In genomic region chr3:53258657-53259158, GRCm38 (mm10) we compare ENCODE assay signal across 9 mouse cellular contexts.
DNase-seq lines count a peak whose midpoint lies in the region; ATAC-seq lines count a peak whose summit lies in the region.
"Had no signal": no experiment of that assay in that cellular context is flagged by ENCODE, and none has a peak within 500 bp of the region (broad histone marks: within the 10 kb centered on the region; RNA-seq: fewer than 3 reads in every experiment).

No protein-coding gene starts in this region.

- peaks cover 9% of the 10 kb centered on the region for H3K4me1 ChIP-seq in heart, embryonic 11.5 days (ENCODE audit: control insufficient read depth, insufficient read depth, low read length)
- H3K4me1 ChIP-seq in midbrain, embryonic 14.5 days (ENCODE audit: control insufficient read depth, insufficient read depth, low read length), result no peaks in the 10 kb centered on the region
- H3K4me1 ChIP-seq in midbrain, embryonic 11.5 days (ENCODE audit: control insufficient read depth, insufficient read depth, low read length), result no peaks in the 10 kb centered on the region; the same call in 1 of the 2 replicates
- peaks cover 3% of the 10 kb centered on the region; the same call in 1 of the 2 replicates for H3K4me1 ChIP-seq in stomach, embryonic 15.5 days
- H3K4me1 ChIP-seq in forebrain, embryonic 14.5 days (ENCODE audit: control insufficient read depth, insufficient read depth, low read length), result no peaks in the 10 kb centered on the region
- H3K4me1 ChIP-seq: megakaryocyte, embryonic 14.5 days had no signal

- 56% methylated on average over 7 of the region's 7 CpGs for WGBS in heart, embryonic 11.5 days (ENCODE audit: insufficient replicate concordance)
- 45% methylated on average over 7 of the region's 7 CpGs for WGBS in midbrain, embryonic 14.5 days
- WGBS in midbrain, embryonic 11.5 days, result 50% methylated on average over 7 of the region's 7 CpGs
- WGBS in stomach, embryonic 15.5 days, result 30% methylated on average over 7 of the region's 7 CpGs
- 45% methylated on average over 7 of the region's 7 CpGs for WGBS in forebrain, embryonic 14.5 days

- no peak overlapping the region for H3K9ac ChIP-seq in heart, embryonic 11.5 days (ENCODE audit: low read depth, low read length)
- no peak overlapping the region for H3K9ac ChIP-seq in midbrain, embryonic 14.5 days (replicated peaks; ENCODE audit: low read length)
- no peak overlapping the region for H3K9ac ChIP-seq in midbrain, embryonic 11.5 days (ENCODE audit: low read length)
- no peak overlapping the region for H3K9ac ChIP-seq in stomach, embryonic 15.5 days
- H3K9ac ChIP-seq in forebrain, embryonic 14.5 days (ENCODE audit: low read length), result no peak overlapping the region

- no peak for DNase-seq in heart, adult 8-10 months (ENCODE audit: low spot score)
- peak; percentile 30 for DNase-seq in midbrain, embryonic 14.5 days
- no peak for DNase-seq in midbrain, embryonic 11.5 days (ENCODE audit: low spot score, missing footprints)
- peak; percentile 31 for DNase-seq in kidney, postnatal 14 days
- DNase-seq in forebrain, embryonic 14.5 days (ENCODE audit: low spot score), result no peak
- DNase-seq in spleen, adult 18-20 months, result no peak

- no peak overlapping the region for H3K4me3 ChIP-seq in heart, embryonic 11.5 days (ENCODE audit: low read depth, low read length)
- H3K4me3 ChIP-seq in midbrain, embryonic 14.5 days (replicated peaks; ENCODE audit: low read depth, low read length), result no peak overlapping the region
- no peak overlapping the region for H3K4me3 ChIP-seq in midbrain, embryonic 11.5 days (ENCODE audit: low read depth, low read length)
- H3K4me3 ChIP-seq in stomach, embryonic 15.5 days (replicated peaks), result no peak overlapping the region
- H3K4me3 ChIP-seq in forebrain, embryonic 14.5 days (ENCODE audit: low read depth, low read length), result no peak overlapping the region
- H3K4me3 ChIP-seq: megakaryocyte, embryonic 14.5 days had no signal

- H3K9me3 ChIP-seq in heart, embryonic 11.5 days (replicated peaks; ENCODE audit: control insufficient read depth, low read length), result no peaks in the 10 kb centered on the region
- H3K9me3 ChIP-seq in midbrain, embryonic 14.5 days (ENCODE audit: control insufficient read depth, low read length), result no peaks in the 10 kb centered on the region
- no peaks in the 10 kb centered on the region for H3K9me3 ChIP-seq in midbrain, embryonic 11.5 days (ENCODE audit: control insufficient read depth, low read length)
- H3K9me3 ChIP-seq in stomach, embryonic 15.5 days, result no peaks in the 10 kb centered on the region
- H3K9me3 ChIP-seq in forebrain, embryonic 14.5 days (replicated peaks; ENCODE audit: control insufficient read depth, low read length), result no peaks in the 10 kb centered on the region
- H3K9me3 ChIP-seq: megakaryocyte, embryonic 14.5 days had no signal

- H3K27ac ChIP-seq in heart, embryonic 11.5 days (ENCODE audit: low read depth, low read length), result 0 out of 2 replicates have a peak overlapping the region, but pooled peaks have one; percentile 29
- no peak overlapping the region for H3K27ac ChIP-seq in midbrain, embryonic 14.5 days (replicated peaks; ENCODE audit: low read depth, low read length)
- H3K27ac ChIP-seq in midbrain, embryonic 11.5 days (ENCODE audit: low read depth, low read length), result no peak overlapping the region
- H3K27ac ChIP-seq in stomach, embryonic 15.5 days, result 0 out of 2 replicates have a peak overlapping the region, but pooled peaks have one; percentile 28
- H3K27ac ChIP-seq in forebrain, embryonic 14.5 days (ENCODE audit: low read depth, low read length), result no peak overlapping the region

- no peak for ATAC-seq in heart, embryonic 11.5 days (replicated peaks; ENCODE audit: insufficient number of reproducible peaks, low FRiP score, low TSS enrichment)
- ATAC-seq in midbrain, embryonic 14.5 days (ENCODE audit: low FRiP score, low TSS enrichment), result no peak
- ATAC-seq in midbrain, embryonic 11.5 days (ENCODE audit: low FRiP score), result no peak
- ATAC-seq in stomach, embryonic 15.5 days (ENCODE audit: insufficient read depth, low FRiP score, low read depth), result no peak; the same call in 1 of the 2 replicates
- ATAC-seq in forebrain, embryonic 14.5 days, result no peak

- no peaks in the 10 kb centered on the region for H3K36me3 ChIP-seq in heart, embryonic 11.5 days (ENCODE audit: control insufficient read depth, insufficient read depth, low read length)
- H3K36me3 ChIP-seq in midbrain, embryonic 14.5 days (ENCODE audit: control insufficient read depth, insufficient read depth, low read length), result no peaks in the 10 kb centered on the region
- no peaks in the 10 kb centered on the region for H3K36me3 ChIP-seq in midbrain, embryonic 11.5 days (ENCODE audit: control insufficient read depth, insufficient read depth, low read length)
- H3K36me3 ChIP-seq in stomach, embryonic 15.5 days, result no peaks in the 10 kb centered on the region
- H3K36me3 ChIP-seq in forebrain, embryonic 14.5 days (ENCODE audit: control insufficient read depth, insufficient read depth, low read length), result no peaks in the 10 kb centered on the region

- H3K27me3 ChIP-seq in heart, embryonic 11.5 days (ENCODE audit: control insufficient read depth, insufficient read depth, low read length), result no peaks in the 10 kb centered on the region
- no peaks in the 10 kb centered on the region for H3K27me3 ChIP-seq in midbrain, embryonic 14.5 days (ENCODE audit: control insufficient read depth, insufficient read depth, low read length)
- H3K27me3 ChIP-seq in midbrain, embryonic 11.5 days (ENCODE audit: control insufficient read depth, insufficient read depth, low read length), result no peaks in the 10 kb centered on the region
- no peaks in the 10 kb centered on the region for H3K27me3 ChIP-seq in stomach, embryonic 15.5 days (replicated peaks)
- H3K27me3 ChIP-seq in forebrain, embryonic 14.5 days (replicated peaks; ENCODE audit: control insufficient read depth, insufficient read depth, low read length), result no peaks in the 10 kb centered on the region
- H3K27me3 ChIP-seq: megakaryocyte, embryonic 14.5 days had no signal

- H3K4me2 ChIP-seq in heart, embryonic 11.5 days, result no peak overlapping the region
- no peak overlapping the region for H3K4me2 ChIP-seq in midbrain, embryonic 14.5 days (ENCODE audit: low read length)
- H3K4me2 ChIP-seq in midbrain, embryonic 11.5 days, result no peak overlapping the region
- no peak overlapping the region for H3K4me2 ChIP-seq in stomach, embryonic 15.5 days
- no peak overlapping the region for H3K4me2 ChIP-seq in forebrain, embryonic 14.5 days (ENCODE audit: low read length)

Comparison
In these comparisons a context has a peak if more than half of its experiments do, and no peak if none do; other contexts are left out.
1. DNase-seq: peak in midbrain, embryonic 14.5 days (single experiment) and kidney, postnatal 14 days (single experiment); none in heart, adult 8-10 months (single experiment), midbrain, embryonic 11.5 days (single experiment), forebrain, embryonic 14.5 days (single experiment) and spleen, adult 18-20 months (0 of 2).
2. H3K27ac ChIP-seq: peak in heart, embryonic 11.5 days (single experiment) and stomach, embryonic 15.5 days (single experiment); none in midbrain, embryonic 14.5 days (single experiment), midbrain, embryonic 11.5 days (single experiment) and forebrain, embryonic 14.5 days (single experiment).